ENCODE assay signal across 16 mouse cellular contexts in the genomic region with DNA sequence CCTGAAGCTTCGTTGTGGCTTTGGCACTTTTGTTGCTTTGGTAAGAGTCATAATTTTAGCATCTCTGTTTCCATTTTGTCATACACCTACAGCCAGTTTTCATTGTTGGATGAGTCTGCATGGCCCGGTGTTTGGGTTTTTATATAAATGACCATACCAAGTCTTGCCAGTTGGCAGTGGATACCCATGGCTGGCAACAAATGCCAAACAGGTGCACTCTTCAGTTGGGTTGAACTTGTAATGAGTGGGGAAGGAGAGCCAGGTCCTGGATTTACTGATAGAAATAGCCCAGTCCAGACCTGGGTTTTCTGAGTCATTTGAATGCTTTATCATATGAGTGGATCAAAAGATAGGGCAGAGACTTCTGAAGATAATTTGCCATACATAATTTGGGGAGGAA.
"Had no signal": no experiment of that assay in that cellular context is flagged by ENCODE, and none has a peak within 500 bp of the region (broad histone marks: within the 10 kb centered on the region; RNA-seq: fewer than 3 reads in every experiment).

No protein-coding gene starts in this region.

- H3K27me3 ChIP-seq: limb, embryonic 12.5 days; liver, embryonic 13.5 days; lung, embryonic 15.5 days; midbrain, embryonic 12.5 days; neural tube, embryonic 13.5 days; stomach, embryonic 15.5 days had no signal

- H3K9ac ChIP-seq: limb, embryonic 12.5 days; liver, embryonic 13.5 days; liver, postnatal 0 days; lung, embryonic 15.5 days; midbrain, embryonic 12.5 days; neural tube, embryonic 13.5 days; stomach, embryonic 15.5 days had no signal

- ATAC-seq: liver, postnatal 0 days; midbrain, embryonic 16.5 days had no signal

- H3K4me2 ChIP-seq: limb, embryonic 12.5 days; liver, embryonic 13.5 days; lung, embryonic 15.5 days; midbrain, embryonic 12.5 days; neural tube, embryonic 13.5 days; stomach, embryonic 15.5 days had no signal

- H3K36me3 ChIP-seq: limb, embryonic 12.5 days; liver, embryonic 13.5 days; lung, embryonic 15.5 days; midbrain, embryonic 12.5 days; neural tube, embryonic 13.5 days; stomach, embryonic 15.5 days had no signal

- H3K4me3 ChIP-seq: left cerebral cortex, adult 2 months; limb, embryonic 12.5 days; liver, embryonic 13.5 days; lung, embryonic 15.5 days; midbrain, embryonic 12.5 days; neural tube, embryonic 13.5 days; stomach, embryonic 15.5 days had no signal

- DNase-seq: kidney, postnatal 10 days; kidney, postnatal 4 days; liver; liver, embryonic 13.5 days; liver, postnatal 0 days; lung, postnatal 14 days; right cerebral cortex, postnatal 14 days; thymus, adult 2 months; thymus, postnatal 36 days had no signal

- H3K27ac ChIP-seq: left cerebral cortex, adult 2 months; limb, embryonic 12.5 days; liver, embryonic 13.5 days; lung, embryonic 15.5 days; midbrain, embryonic 12.5 days; neural tube, embryonic 13.5 days; stomach, embryonic 15.5 days had no signal

- H3K4me1 ChIP-seq: limb, embryonic 12.5 days; liver, embryonic 13.5 days; lung, embryonic 15.5 days; midbrain, embryonic 12.5 days; neural tube, embryonic 13.5 days; stomach, embryonic 15.5 days had no signal

- H3K9me3 ChIP-seq: limb, embryonic 12.5 days; liver, embryonic 13.5 days; lung, embryonic 15.5 days; midbrain, embryonic 12.5 days; neural tube, embryonic 13.5 days; stomach, embryonic 15.5 days had no signal
